Mouse (Mus musculus) urinary bladder, postnatal 4 days (tissue): ENCODE data around the gene Atg101.
A peak's percentile ranks its signal among the peaks of the same experiment; 100 is the strongest.

ENCODE experiments used
- DNase-seq, 2 experiments: peaks; one replicate each; pipeline ENCODE4 v3.0.0; 2021 to 2022; ENCODE audit warnings: low spot score in 2 of 2

Atg101 gene

DNA sequence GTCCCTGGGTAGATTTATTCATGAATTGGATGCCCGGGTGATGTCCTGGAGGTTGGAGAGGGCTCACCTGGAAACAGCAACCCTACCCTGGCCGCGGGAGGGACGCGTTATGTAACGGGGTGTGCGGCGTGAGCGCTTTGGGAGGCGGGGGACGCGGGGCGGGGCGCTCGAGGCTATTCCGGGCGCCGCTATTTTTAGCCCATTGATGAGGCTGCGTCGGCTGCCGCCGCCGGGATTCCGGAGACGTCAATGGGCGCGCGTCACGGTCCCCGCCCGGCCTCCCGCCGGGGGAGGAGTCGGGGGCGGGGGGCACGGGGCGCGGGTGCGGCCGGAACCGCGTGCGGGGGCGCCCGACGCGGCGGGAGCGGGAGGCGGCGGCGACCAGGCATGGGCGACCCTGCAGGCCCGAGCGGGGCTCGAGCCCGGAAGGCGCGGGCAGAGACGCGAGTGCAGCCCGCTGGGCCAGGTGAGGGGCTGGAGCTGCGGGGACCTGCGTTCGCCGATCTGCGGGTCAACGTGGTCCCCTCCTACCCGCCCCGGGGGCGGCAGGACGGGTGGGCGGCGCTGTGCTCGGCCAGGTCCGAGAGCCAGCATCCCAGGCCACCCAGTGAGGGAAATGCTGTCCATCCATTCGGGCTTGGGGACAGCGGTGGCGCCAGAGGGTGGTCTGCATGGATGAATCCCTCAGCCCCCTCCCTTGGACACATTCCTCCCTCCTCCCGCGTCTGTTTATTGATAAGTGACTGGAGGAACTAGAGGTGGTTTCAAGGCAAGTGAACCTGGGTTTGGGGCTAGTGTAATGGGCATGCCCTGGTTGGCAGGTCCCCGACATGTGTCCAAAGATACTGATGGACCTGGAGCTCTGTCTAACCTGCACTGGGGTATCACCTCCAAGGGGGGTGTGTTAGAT, 29.9 kb upstream of the Atg101 start, which contains the start of gene Nr4a1:
Nr4a1 (plus strand) TSS at position 384 of the 910 bp plus-strand sequence.
- peak in 1 of 2 experiments; percentile 63 for DNase-seq

GRCm38 (mm10) chr15:101255842-101256462, 28.1 kb upstream of the Atg101 start:
- no peak for DNase-seq

- DNase-seq, result no peak
Observed at GRCm38 (mm10) chr15:101256463-101257206, 27.4 kb upstream of the Atg101 start.

- DNase-seq, result no peak
Observed at GRCm38 (mm10) chr15:101258420-101258819, 25.7 kb upstream of the Atg101 start.

- no peak for DNase-seq
Observed at GRCm38 (mm10) chr15:101259922-101260321, 24.1 kb upstream of the Atg101 start.

DNA sequence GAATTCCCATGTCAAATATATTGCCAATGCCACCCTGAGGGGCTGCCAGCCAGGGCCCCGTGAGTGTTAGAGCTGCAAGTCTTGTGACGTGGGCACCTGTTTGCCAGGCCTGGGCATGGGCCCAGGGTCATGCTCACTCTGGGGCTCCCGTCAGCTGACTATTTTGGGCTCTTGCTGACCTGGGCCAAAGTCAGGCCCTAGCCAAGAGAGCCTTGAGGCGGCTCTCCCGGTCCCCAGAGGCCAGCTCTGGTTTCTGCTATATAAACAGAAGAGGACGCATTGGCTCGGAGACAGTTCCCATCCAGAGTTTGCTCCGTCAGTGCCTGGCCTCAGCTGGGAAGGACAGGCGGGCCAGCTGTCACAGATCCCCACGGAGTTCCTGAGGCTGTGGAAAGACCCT, 23.7 kb upstream of the Atg101 start:
- DNase-seq, result no peak

- no peak for DNase-seq
Observed at GRCm38 (mm10) chr15:101260874-101261622, 23.0 kb upstream of the Atg101 start.

GRCm38 (mm10) chr15:101262502-101262901, 21.6 kb upstream of the Atg101 start:
- DNase-seq, result no peak

DNA sequence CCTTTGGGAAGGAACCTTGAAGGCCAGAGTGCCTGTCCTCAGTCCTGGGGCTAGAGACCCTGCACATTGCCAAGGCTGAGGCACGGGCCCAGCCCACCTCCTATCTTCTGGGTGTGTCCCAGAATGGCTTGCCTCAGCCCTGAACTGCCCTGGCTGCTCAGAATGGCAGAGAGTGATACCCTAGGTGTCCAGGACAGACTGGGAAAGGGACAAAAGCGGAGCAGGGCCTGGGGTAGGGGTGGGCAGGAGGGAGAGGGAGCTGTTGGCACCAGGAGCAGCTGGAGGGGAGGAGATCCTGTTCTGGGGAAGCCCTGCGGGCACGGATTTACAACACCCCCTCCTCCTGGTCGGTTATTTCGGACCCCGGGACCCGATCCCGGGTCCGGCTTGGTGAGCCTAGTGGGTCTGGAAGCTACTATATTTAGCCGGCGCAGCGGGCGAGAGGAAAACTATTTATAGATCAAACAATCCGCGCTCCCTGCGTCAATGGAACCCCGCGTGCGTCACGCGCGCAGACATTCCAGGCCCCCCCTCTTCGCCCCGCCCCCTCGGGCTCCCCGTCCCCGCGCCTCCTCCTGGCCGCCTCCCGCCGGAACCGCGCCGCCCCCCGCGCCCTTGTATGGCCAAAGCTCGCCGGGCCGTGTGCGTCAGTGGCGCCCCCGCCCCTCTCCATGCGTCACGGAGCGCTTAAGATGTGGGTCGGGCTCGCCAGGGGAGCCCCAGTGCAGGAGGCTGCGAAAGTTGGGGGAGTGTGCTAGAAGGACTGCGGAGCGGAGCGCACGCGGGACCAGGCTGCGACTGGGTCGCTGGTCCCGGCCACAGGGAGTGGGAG, 17.7 kb upstream of the Atg101 start:
- DNase-seq, result peak; percentile 91 to 97

GRCm38 (mm10) chr15:101267053-101268032, 16.7 kb upstream of the Atg101 start:
- DNase-seq, result peak in 1 of 2 experiments; percentile 34

GRCm38 (mm10) chr15:101270101-101270820, 13.8 kb upstream of the Atg101 start:
- DNase-seq, result no peak

- no peak for DNase-seq
Observed at GRCm38 (mm10) chr15:101271107-101271506, 13.0 kb upstream of the Atg101 start.

GRCm38 (mm10) chr15:101271513-101271912, 12.6 kb upstream of the Atg101 start:
- DNase-seq, result no peak

DNA sequence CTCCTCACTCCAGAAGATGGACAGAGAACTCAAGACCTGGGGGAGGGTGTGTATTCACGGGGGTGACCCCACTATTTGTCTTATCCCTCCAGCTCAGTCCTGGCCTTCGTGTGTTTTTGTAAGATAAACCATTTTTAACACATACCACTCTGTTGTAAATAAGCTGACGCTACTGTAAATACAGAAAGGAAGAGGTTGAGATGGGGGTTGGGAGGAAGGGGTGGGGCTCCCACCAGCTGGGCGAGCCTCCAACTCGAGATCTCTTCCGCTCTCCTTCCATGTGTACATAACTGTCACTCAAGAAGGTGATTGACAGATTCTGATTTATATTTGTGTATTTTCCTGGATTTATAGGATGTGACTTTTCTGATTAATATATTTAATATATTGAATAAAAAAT, 9.7 kb upstream of the Atg101 start:
- DNase-seq, result no peak

DNA sequence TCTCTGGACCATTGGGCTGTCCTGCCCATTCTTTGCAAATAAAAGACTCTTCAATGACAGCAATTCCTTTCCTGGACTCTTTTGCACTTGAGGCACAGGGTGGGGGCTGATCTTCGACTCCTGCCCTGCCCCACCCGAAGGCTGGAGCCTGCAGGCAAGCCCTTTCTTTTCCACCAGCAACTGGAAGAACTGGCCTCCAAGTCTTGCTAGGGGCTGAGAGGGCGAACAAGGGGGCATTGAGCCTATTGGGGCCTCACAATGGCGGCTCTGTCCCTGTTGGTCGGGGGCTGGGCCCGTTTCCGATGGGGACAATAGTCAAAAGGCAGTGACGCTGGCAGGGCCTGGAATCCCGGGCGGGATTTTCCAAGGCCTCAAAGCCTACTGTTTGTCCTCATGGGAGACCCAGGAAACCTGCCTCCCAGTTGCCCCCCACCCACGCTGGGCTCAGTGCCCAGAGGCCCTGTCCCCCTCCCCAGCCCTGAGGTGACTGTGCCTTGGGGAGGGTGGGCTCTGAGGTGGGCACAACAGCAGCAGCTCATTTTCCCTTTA, 6.6 kb upstream of the Atg101 start:
- no peak for DNase-seq

DNA sequence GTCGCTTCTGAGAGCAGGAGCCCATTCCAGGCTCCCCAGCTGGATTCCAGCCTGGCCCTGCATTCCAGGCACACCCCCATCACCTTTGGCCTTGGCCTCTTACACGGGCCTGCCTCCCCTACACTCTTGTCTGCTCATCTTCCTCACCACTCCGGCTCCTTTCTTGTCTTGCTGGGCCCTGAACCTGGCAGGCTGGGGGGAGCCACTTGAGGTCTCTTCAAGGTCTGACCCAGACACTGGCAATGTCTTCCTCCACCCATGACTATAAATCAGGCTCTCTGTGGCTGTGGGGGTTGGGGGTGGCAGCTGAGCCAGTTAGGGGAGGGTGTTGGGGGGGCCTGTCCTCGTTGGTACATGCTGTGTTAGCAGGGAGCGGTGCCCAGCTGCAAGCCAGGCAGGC, 5.5 kb upstream of the Atg101 start:
- DNase-seq, result no peak

DNA sequence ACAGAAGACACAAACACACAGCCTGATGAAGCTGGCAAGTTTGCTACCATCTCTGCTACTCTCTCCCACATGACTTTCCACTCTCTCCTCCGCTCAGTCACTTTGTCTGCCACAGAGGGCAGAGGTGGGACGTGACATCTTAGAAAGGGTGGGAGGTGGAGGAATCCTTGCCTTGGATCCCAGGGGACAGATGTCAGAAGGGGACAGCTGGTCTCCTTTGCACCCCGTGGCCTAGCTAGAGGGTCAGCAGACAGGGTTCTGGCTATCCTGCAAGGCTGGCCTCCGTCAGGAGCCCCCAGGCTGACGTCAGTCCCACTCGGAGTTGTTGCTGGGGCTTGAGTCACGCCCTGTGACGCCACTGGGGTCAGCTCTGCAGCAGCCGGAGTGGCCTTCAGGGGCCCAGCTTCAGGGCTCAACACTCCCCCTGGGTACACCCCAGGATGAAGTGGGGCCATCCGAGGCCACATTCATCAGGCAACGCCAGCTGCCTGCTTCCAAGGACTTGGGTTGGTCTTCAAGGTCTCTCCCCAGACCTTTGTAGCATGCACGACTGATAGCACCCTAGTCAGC, 4.6 kb upstream of the Atg101 start:
- peak in 1 of 2 experiments; percentile 57 for DNase-seq

GRCm38 (mm10) chr15:101282471-101282870, 1.6 kb upstream of the Atg101 start:
- DNase-seq, result no peak
